Mouse (Mus musculus): ENCODE data around the gene Fbxl13. TPM values are rescaled to one million over a fixed set of nuclear protein-coding genes. Genes with fewer than 3 reads are reported as not detected.

The Fbxl13 gene
- total and polyA plus RNA-seq, 2 experiments from 2014 or later = 0.29 to 0.46 TPM

GRCm38 (mm10) chr5:21563936-21564335, 81.5 kb downstream of the Fbxl13 start:
- DNase-seq (no peak), ATAC-seq (no peak)
- no peak overlapping the region for H3K27ac ChIP-seq (ENCODE audit: low read depth, low read length)
- no peaks in the 10 kb centered on the region for H3K9me3 ChIP-seq (ENCODE audit: low read length)
- no peak overlapping the region for H3K9ac ChIP-seq
- WGBS = 85% methylated on average over 2 of the region's 2 CpGs
- no peak overlapping the region for H3K4me2 ChIP-seq (ENCODE audit: low read depth)
- H3K27me3 ChIP-seq (ENCODE audit: insufficient read depth, low read length) = no peaks in the 10 kb centered on the region
- no peaks in the 10 kb centered on the region for H3K4me1 ChIP-seq (ENCODE audit: insufficient read depth)
- H3K4me3 ChIP-seq (ENCODE audit: low read depth, low read length) = no peak overlapping the region
- no peak for TF ChIP-seq CTCF (IDR thresholded peaks at IDR 0.05; ENCODE audit: low read depth)
- H3K36me3 ChIP-seq (ENCODE audit: insufficient read depth) = no peaks in the 10 kb centered on the region

- no peak for TF ChIP-seq CTCF (IDR thresholded peaks at IDR 0.05; ENCODE audit: low read depth)
- no peak for ATAC-seq
These were observed 88.9 kb downstream of the Fbxl13 start for GRCm38 (mm10) chr5:21556502-21556901.

GRCm38 (mm10) chr5:21554732-21555131, 90.7 kb downstream of the Fbxl13 start:
- WGBS = 75% methylated on average over 1 of the region's 1 CpGs

More at GRCm38 (mm10) chr5:21556502-21556901, 88.9 kb downstream of the Fbxl13 start:
- no peaks in the 10 kb centered on the region for H3K27me3 ChIP-seq (ENCODE audit: insufficient read depth, low read length)
- no peak overlapping the region for H3K4me2 ChIP-seq (ENCODE audit: low read depth)
- DNase-seq = no peak
- H3K4me1 ChIP-seq (ENCODE audit: insufficient read depth) = no peaks in the 10 kb centered on the region
- no peak overlapping the region for H3K9ac ChIP-seq
- 71% methylated on average over 3 of the region's 3 CpGs for WGBS
- no peak overlapping the region for H3K4me3 ChIP-seq (ENCODE audit: low read depth, low read length)
- no peaks in the 10 kb centered on the region for H3K36me3 ChIP-seq (ENCODE audit: insufficient read depth)
- no peak overlapping the region for H3K27ac ChIP-seq (ENCODE audit: low read depth, low read length)
- no peaks in the 10 kb centered on the region for H3K9me3 ChIP-seq (ENCODE audit: low read length)

GRCm38 (mm10) chr5:21553685-21554084, 91.7 kb downstream of the Fbxl13 start:
- H3K4me3 ChIP-seq (ENCODE audit: low read depth, low read length) = no peak overlapping the region
- no peak for DNase-seq
- H3K27me3 ChIP-seq (ENCODE audit: insufficient read depth, low read length) = no peaks in the 10 kb centered on the region
- ATAC-seq = no peak
- no peak overlapping the region for H3K9ac ChIP-seq
- no peaks in the 10 kb centered on the region for H3K36me3 ChIP-seq (ENCODE audit: insufficient read depth)
- no peak overlapping the region for H3K27ac ChIP-seq (ENCODE audit: low read depth, low read length)
- H3K9me3 ChIP-seq (ENCODE audit: low read length) = no peaks in the 10 kb centered on the region
- no peaks in the 10 kb centered on the region for H3K4me1 ChIP-seq (ENCODE audit: insufficient read depth)
- no peak overlapping the region for H3K4me2 ChIP-seq (ENCODE audit: low read depth)
- 88% methylated on average over 4 of the region's 4 CpGs for WGBS
- no peak for TF ChIP-seq CTCF (IDR thresholded peaks at IDR 0.05; ENCODE audit: low read depth)

More at GRCm38 (mm10) chr5:21554732-21555131, 90.7 kb downstream of the Fbxl13 start:
- Histone ChIP-seq H3K27ac (ENCODE audit: low read depth, low read length) (no peak overlapping the region), H3K27me3 (ENCODE audit: insufficient read depth, low read length) (no peaks in the 10 kb centered on the region), H3K4me1 (ENCODE audit: insufficient read depth) (no peaks in the 10 kb centered on the region), H3K9ac (no peak overlapping the region), H3K4me3 (ENCODE audit: low read depth, low read length) (no peak overlapping the region), H3K9me3 (ENCODE audit: low read length) (no peaks in the 10 kb centered on the region), H3K36me3 (ENCODE audit: insufficient read depth) (no peaks in the 10 kb centered on the region), H3K4me2 (ENCODE audit: low read depth) (no peak overlapping the region)
- no peak for TF ChIP-seq CTCF (IDR thresholded peaks at IDR 0.05; ENCODE audit: low read depth)
- ATAC-seq (no peak), DNase-seq (no peak)

- H3K9ac ChIP-seq = no peak overlapping the region
- WGBS = 84% methylated on average over 8 of the region's 8 CpGs
- H3K4me3 ChIP-seq (ENCODE audit: low read depth, low read length) = no peak overlapping the region
- no peaks in the 10 kb centered on the region for H3K27me3 ChIP-seq (ENCODE audit: insufficient read depth, low read length)
- DNase-seq (no peak), ATAC-seq (no peak)
- no peaks in the 10 kb centered on the region for H3K36me3 ChIP-seq (ENCODE audit: insufficient read depth)
- H3K27ac ChIP-seq (ENCODE audit: low read depth, low read length) = no peak overlapping the region
- H3K4me1 ChIP-seq (ENCODE audit: insufficient read depth) = no peaks in the 10 kb centered on the region
- no peak overlapping the region for H3K4me2 ChIP-seq (ENCODE audit: low read depth)
- TF ChIP-seq CTCF (IDR thresholded peaks at IDR 0.05; ENCODE audit: low read depth) = no peak
- no peaks in the 10 kb centered on the region for H3K9me3 ChIP-seq (ENCODE audit: low read length)
These were observed 98.4 kb downstream of the Fbxl13 start for GRCm38 (mm10) chr5:21547005-21547404.

- Histone ChIP-seq H3K4me2 (ENCODE audit: low read depth) (no peak overlapping the region), H3K27me3 (ENCODE audit: insufficient read depth, low read length) (no peaks in the 10 kb centered on the region), H3K4me1 (ENCODE audit: insufficient read depth) (no peaks in the 10 kb centered on the region), H3K36me3 (ENCODE audit: insufficient read depth) (no peaks in the 10 kb centered on the region), H3K27ac (ENCODE audit: low read depth, low read length) (no peak overlapping the region), H3K9ac (no peak overlapping the region), H3K4me3 (ENCODE audit: low read depth, low read length) (no peak overlapping the region), H3K9me3 (ENCODE audit: low read length) (no peaks in the 10 kb centered on the region)
- DNase-seq (no peak), ATAC-seq (no peak)
- WGBS = 76% methylated on average over 4 of the region's 4 CpGs
- no peak for TF ChIP-seq CTCF (IDR thresholded peaks at IDR 0.05; ENCODE audit: low read depth)
These were observed 99.6 kb downstream of the Fbxl13 start for GRCm38 (mm10) chr5:21545786-21546185.

- no peak overlapping the region for H3K4me2 ChIP-seq (ENCODE audit: low read depth)
- no peak for DNase-seq
- no peak for ATAC-seq
- H3K27me3 ChIP-seq (ENCODE audit: insufficient read depth, low read length) = no peaks in the 10 kb centered on the region
- H3K9me3 ChIP-seq (ENCODE audit: low read length) = no peaks in the 10 kb centered on the region
- no peak overlapping the region for H3K4me3 ChIP-seq (ENCODE audit: low read depth, low read length)
- no peak overlapping the region for H3K27ac ChIP-seq (ENCODE audit: low read depth, low read length)
- no peak for TF ChIP-seq CTCF (IDR thresholded peaks at IDR 0.05; ENCODE audit: low read depth)
- no peaks in the 10 kb centered on the region for H3K36me3 ChIP-seq (ENCODE audit: insufficient read depth)
- H3K4me1 ChIP-seq (ENCODE audit: insufficient read depth) = no peaks in the 10 kb centered on the region
- no peak overlapping the region for H3K9ac ChIP-seq
These were observed 100.2 kb downstream of the Fbxl13 start for GRCm38 (mm10) chr5:21545227-21545626.

- ATAC-seq = no peak
- Histone ChIP-seq H3K27me3 (ENCODE audit: insufficient read depth, low read length) (no peaks in the 10 kb centered on the region), H3K27ac (ENCODE audit: low read depth, low read length) (no peak overlapping the region), H3K4me2 (ENCODE audit: low read depth) (no peak overlapping the region), H3K9me3 (ENCODE audit: low read length) (no peaks in the 10 kb centered on the region), H3K9ac (no peak overlapping the region), H3K4me1 (ENCODE audit: insufficient read depth) (no peaks in the 10 kb centered on the region), H3K36me3 (ENCODE audit: insufficient read depth) (no peaks in the 10 kb centered on the region), H3K4me3 (ENCODE audit: low read depth, low read length) (no peak overlapping the region)
- no peak for TF ChIP-seq CTCF (IDR thresholded peaks at IDR 0.05; ENCODE audit: low read depth)
- DNase-seq = no peak
- 78% methylated on average over 3 of the region's 3 CpGs for WGBS
These were observed 100.6 kb downstream of the Fbxl13 start for GRCm38 (mm10) chr5:21544821-21545220.
